ENCODE assay signal across 16 mouse cellular contexts in genomic region chr2:156119566-156119965, GRCm38 (mm10).
"Had no signal": no experiment of that assay in that cellular context is flagged by ENCODE, and none has a peak within 500 bp of the region (broad histone marks: within the 10 kb centered on the region; RNA-seq: fewer than 3 reads in every experiment).

No protein-coding gene starts in this region.

- DNase-seq: kidney, adult 18-20 months; kidney, adult 9 months; kidney, postnatal 14 days; layer of hippocampus, adult 9-11 months; liver, embryonic 13.5 days; lung, adult 2 months; lung, postnatal 14 days; lung, postnatal 4 days; midbrain, embryonic 14.5 days; retina, postnatal 1 day; thymus, postnatal 25 days had no signal

- H3K27me3 ChIP-seq: liver, embryonic 13.5 days; neural tube, embryonic 12.5 days; neural tube, embryonic 15.5 days had no signal

- H3K9me3 ChIP-seq: liver, embryonic 13.5 days; neural tube, embryonic 12.5 days; neural tube, embryonic 15.5 days had no signal

- H3K4me3 ChIP-seq: layer of hippocampus, adult 2 months; left cerebral cortex, adult 2 months; liver, embryonic 13.5 days; neural tube, embryonic 12.5 days; neural tube, embryonic 15.5 days had no signal

- H3K27ac ChIP-seq: layer of hippocampus, adult 2 months; left cerebral cortex, adult 2 months; liver, embryonic 13.5 days; neural tube, embryonic 12.5 days; neural tube, embryonic 15.5 days had no signal

- H3K4me2 ChIP-seq: liver, embryonic 13.5 days; midbrain, embryonic 11.5 days; neural tube, embryonic 12.5 days; neural tube, embryonic 15.5 days had no signal

- H3K9ac ChIP-seq: liver, embryonic 13.5 days; neural tube, embryonic 12.5 days; neural tube, embryonic 15.5 days had no signal

- H3K36me3 ChIP-seq: neural tube, embryonic 15.5 days had no signal

- H3K4me1 ChIP-seq: liver, embryonic 13.5 days; neural tube, embryonic 12.5 days; neural tube, embryonic 15.5 days had no signal
